ENCODE assay signal across 26 mouse cellular contexts in genomic region chr10:9291456-9292146, GRCm38 (mm10).
DNase-seq lines count a peak whose midpoint lies in the region; ATAC-seq and TF ChIP-seq lines count a peak whose summit lies in the region.
"Had no signal": no experiment of that assay in that cellular context is flagged by ENCODE, and none has a peak within 500 bp of the region (broad histone marks: within the 10 kb centered on the region; RNA-seq: fewer than 3 reads in every experiment).

No protein-coding gene starts in this region.

- H3K9ac ChIP-seq in forebrain, embryonic 15.5 days (replicated peaks), result no peak overlapping the region
- no peak overlapping the region for H3K9ac ChIP-seq in hindbrain, embryonic 15.5 days
- H3K9ac ChIP-seq in hindbrain, postnatal 0 days (replicated peaks; ENCODE audit: low read length), result no peak overlapping the region
- no peak overlapping the region for H3K9ac ChIP-seq in midbrain, embryonic 13.5 days (replicated peaks)
- no peak overlapping the region for H3K9ac ChIP-seq in midbrain, embryonic 15.5 days
- H3K9ac ChIP-seq: embryonic facial prominence, embryonic 15.5 days; heart, embryonic 13.5 days; liver, embryonic 12.5 days; liver, postnatal 0 days had no signal

- H3K36me3 ChIP-seq in forebrain, embryonic 15.5 days, result no peaks in the 10 kb centered on the region
- no peaks in the 10 kb centered on the region for H3K36me3 ChIP-seq in forebrain, embryonic 10.5 days (replicated peaks)
- no peaks in the 10 kb centered on the region for H3K36me3 ChIP-seq in hindbrain, embryonic 15.5 days
- no peaks in the 10 kb centered on the region for H3K36me3 ChIP-seq in hindbrain, postnatal 0 days (ENCODE audit: insufficient read depth, low read length)
- no peaks in the 10 kb centered on the region for H3K36me3 ChIP-seq in midbrain, embryonic 13.5 days
- H3K36me3 ChIP-seq in midbrain, embryonic 15.5 days (replicated peaks), result no peaks in the 10 kb centered on the region
- H3K36me3 ChIP-seq: embryonic facial prominence, embryonic 15.5 days; heart, embryonic 13.5 days; liver, embryonic 12.5 days had no signal

- no peak for TF ChIP-seq CTCF in hindbrain, postnatal 0 days (IDR thresholded peaks at IDR 0.05; ENCODE audit: low read depth)
- no peak for TF ChIP-seq CTCF in brain, embryonic 14.5 days (IDR thresholded peaks at IDR 0.05; ENCODE audit: borderline replicate concordance, extremely low read depth, insufficient read depth, insufficient read length)

- H3K9me3 ChIP-seq in forebrain, embryonic 15.5 days, result no peaks in the 10 kb centered on the region
- no peaks in the 10 kb centered on the region for H3K9me3 ChIP-seq in forebrain, embryonic 10.5 days
- no peaks in the 10 kb centered on the region for H3K9me3 ChIP-seq in hindbrain, embryonic 15.5 days
- H3K9me3 ChIP-seq in hindbrain, postnatal 0 days (ENCODE audit: low read length), result no peaks in the 10 kb centered on the region
- no peaks in the 10 kb centered on the region for H3K9me3 ChIP-seq in midbrain, embryonic 13.5 days
- no peaks in the 10 kb centered on the region for H3K9me3 ChIP-seq in midbrain, embryonic 15.5 days
- H3K9me3 ChIP-seq: embryonic facial prominence, embryonic 15.5 days; heart, embryonic 13.5 days; liver, embryonic 12.5 days had no signal

- 51% methylated on average over 6 of the region's 6 CpGs for WGBS in forebrain, embryonic 15.5 days
- 81% methylated on average over 6 of the region's 6 CpGs for WGBS in forebrain, embryonic 10.5 days
- 51% methylated on average over 6 of the region's 6 CpGs for WGBS in hindbrain, embryonic 15.5 days
- 47% methylated on average over 6 of the region's 6 CpGs for WGBS in hindbrain, postnatal 0 days
- 65% methylated on average over 6 of the region's 6 CpGs for WGBS in midbrain, embryonic 13.5 days
- 58% methylated on average over 6 of the region's 6 CpGs for WGBS in midbrain, embryonic 15.5 days

- H3K4me2 ChIP-seq in forebrain, embryonic 15.5 days (replicated peaks), result no peak overlapping the region
- no peak overlapping the region for H3K4me2 ChIP-seq in hindbrain, embryonic 15.5 days
- H3K4me2 ChIP-seq in hindbrain, postnatal 0 days (ENCODE audit: low read depth, low read length), result no peak overlapping the region
- no peak overlapping the region for H3K4me2 ChIP-seq in midbrain, embryonic 13.5 days (replicated peaks)
- no peak overlapping the region for H3K4me2 ChIP-seq in midbrain, embryonic 15.5 days
- H3K4me2 ChIP-seq: embryonic facial prominence, embryonic 15.5 days; heart, embryonic 13.5 days; liver, embryonic 12.5 days had no signal

- H3K27me3 ChIP-seq in forebrain, embryonic 15.5 days, result no peaks in the 10 kb centered on the region
- no peaks in the 10 kb centered on the region for H3K27me3 ChIP-seq in forebrain, embryonic 10.5 days (ENCODE audit: poor library complexity, severe bottlenecking)
- H3K27me3 ChIP-seq in hindbrain, embryonic 15.5 days, result no peaks in the 10 kb centered on the region
- H3K27me3 ChIP-seq in hindbrain, postnatal 0 days (ENCODE audit: insufficient read depth, low read length), result no peaks in the 10 kb centered on the region
- no peaks in the 10 kb centered on the region for H3K27me3 ChIP-seq in midbrain, embryonic 13.5 days
- H3K27me3 ChIP-seq in midbrain, embryonic 15.5 days (replicated peaks), result no peaks in the 10 kb centered on the region
- H3K27me3 ChIP-seq: embryonic facial prominence, embryonic 15.5 days; heart, embryonic 13.5 days; liver, embryonic 12.5 days had no signal

- H3K4me3 ChIP-seq in forebrain, embryonic 15.5 days, result no peak overlapping the region
- H3K4me3 ChIP-seq in forebrain, embryonic 10.5 days, result no peak overlapping the region
- no peak overlapping the region for H3K4me3 ChIP-seq in hindbrain, embryonic 15.5 days
- H3K4me3 ChIP-seq in hindbrain, postnatal 0 days (ENCODE audit: low read length), result no peak overlapping the region
- no peak overlapping the region for H3K4me3 ChIP-seq in midbrain, embryonic 13.5 days (replicated peaks)
- H3K4me3 ChIP-seq in midbrain, embryonic 15.5 days, result no peak overlapping the region
- H3K4me3 ChIP-seq: embryonic facial prominence, embryonic 15.5 days; heart, adult 2 months; heart, embryonic 13.5 days; liver, embryonic 12.5 days had no signal

- DNase-seq in forebrain, embryonic 10.5 days (ENCODE audit: extremely low spot score, low spot score), result no peak
- DNase-seq in hindbrain, postnatal 0 days (ENCODE audit: low spot score), result no peak
- DNase-seq in brain, embryonic 14.5 days (ENCODE audit: low read depth), result peak; percentile 47
- no peak for DNase-seq in spleen, postnatal 14 days (ENCODE audit: low spot score in 2 of 2)
- DNase-seq: adrenal gland, postnatal 14 days; cerebellum, adult 18-20 months; cerebellum, postnatal 10 days; heart, adult 2 months; heart, postnatal 10 days; kidney, adult 11 months; kidney, postnatal 14 days; left cerebral cortex, postnatal 4 days; liver, postnatal 0 days; lung, postnatal 36 days; right cerebral cortex, postnatal 4 days; thymus, adult 2 months; thymus, postnatal 36 days had no signal

- peak; percentile 51; the same call in 1 of the 2 replicates for ATAC-seq in forebrain, embryonic 15.5 days (replicated peaks)
- 0 out of 2 replicates have a peak, but pooled peaks have one; percentile 51 for ATAC-seq in hindbrain, embryonic 15.5 days (ENCODE audit: low FRiP score, low read depth)
- no peak for ATAC-seq in hindbrain, postnatal 0 days
- peak; percentile 55; the same call in 1 of the 2 replicates for ATAC-seq in midbrain, embryonic 13.5 days
- ATAC-seq in midbrain, embryonic 15.5 days (replicated peaks), result no peak
- ATAC-seq: CD4-positive, CD25-positive, alpha-beta regulatory T cell, adult 4 months; inflammation-experienced regulatory T-cells, adult 6 months; liver, embryonic 12.5 days; liver, postnatal 0 days had no signal

- TF ChIP-seq POLR2A in brain, embryonic 14.5 days (IDR thresholded peaks at IDR 0.05; ENCODE audit: borderline replicate concordance, extremely low read depth, insufficient read depth, insufficient read length, poor library complexity, severe bottlenecking), result no peak

- peaks cover 9% of the 10 kb centered on the region for H3K4me1 ChIP-seq in forebrain, embryonic 15.5 days
- no peaks in the 10 kb centered on the region for H3K4me1 ChIP-seq in forebrain, embryonic 10.5 days
- peaks cover 10% of the 10 kb centered on the region for H3K4me1 ChIP-seq in hindbrain, embryonic 15.5 days (replicated peaks)
- no peaks in the 10 kb centered on the region for H3K4me1 ChIP-seq in hindbrain, postnatal 0 days (ENCODE audit: insufficient read depth, low read length)
- H3K4me1 ChIP-seq in midbrain, embryonic 13.5 days (replicated peaks), result peaks cover 7% of the 10 kb centered on the region
- H3K4me1 ChIP-seq in midbrain, embryonic 15.5 days, result peaks cover 5% of the 10 kb centered on the region; the same call in 1 of the 2 replicates
- H3K4me1 ChIP-seq: embryonic facial prominence, embryonic 15.5 days; liver, embryonic 12.5 days had no signal

- H3K27ac ChIP-seq in forebrain, embryonic 15.5 days (replicated peaks), result no peak overlapping the region
- no peak overlapping the region for H3K27ac ChIP-seq in forebrain, embryonic 10.5 days
- H3K27ac ChIP-seq in hindbrain, embryonic 15.5 days (replicated peaks), result no peak overlapping the region
- H3K27ac ChIP-seq in hindbrain, postnatal 0 days, result no peak overlapping the region
- no peak overlapping the region for H3K27ac ChIP-seq in midbrain, embryonic 13.5 days
- no peak overlapping the region for H3K27ac ChIP-seq in midbrain, embryonic 15.5 days
- H3K27ac ChIP-seq: embryonic facial prominence, embryonic 15.5 days; heart, adult 2 months; heart, embryonic 13.5 days; liver, embryonic 12.5 days had no signal

Comparison
In these comparisons a context has a peak if more than half of its experiments do, and no peak if none do; other contexts are left out.
1. ATAC-seq: peak in forebrain, embryonic 15.5 days (single experiment), hindbrain, embryonic 15.5 days (single experiment) and midbrain, embryonic 13.5 days (single experiment); none in hindbrain, postnatal 0 days (single experiment) and midbrain, embryonic 15.5 days (single experiment).